Mouse (Mus musculus) lung, postnatal 14 days (tissue): ENCODE results near the gene Tmem72.

Experiments used
- DNase-seq: peaks from one replicate; pipeline ENCODE4 v3.0.0; 2021

Gene Tmem72

GRCm38 (mm10) chr6:116679563-116680288, 37.0 kb downstream of the Tmem72 start:
- DNase-seq = no peak

GRCm38 (mm10) chr6:116677321-116677720, 39.4 kb downstream of the Tmem72 start:
- DNase-seq = no peak

- peak; percentile 30 for DNase-seq
Observed at GRCm38 (mm10) chr6:116676355-116676913, 40.3 kb downstream of the Tmem72 start.

- DNase-seq = no peak
Observed at GRCm38 (mm10) chr6:116674283-116674886, 42.3 kb downstream of the Tmem72 start.

GRCm38 (mm10) chr6:116673471-116674282, 43.0 kb downstream of the Tmem72 start, which contains the start of gene Rassf4:
Rassf4 (minus strand) TSS chr6:116673952.
- peak; percentile 86 for DNase-seq

- no peak for DNase-seq
Observed at GRCm38 (mm10) chr6:116672349-116672748, 44.4 kb downstream of the Tmem72 start.

GRCm38 (mm10) chr6:116671768-116672167, 44.9 kb downstream of the Tmem72 start:
- no peak for DNase-seq

GRCm38 (mm10) chr6:116671031-116671430, 45.7 kb downstream of the Tmem72 start:
- peak; percentile 34 for DNase-seq

GRCm38 (mm10) chr6:116670144-116670543, 46.6 kb downstream of the Tmem72 start:
- no peak for DNase-seq

GRCm38 (mm10) chr6:116668682-116669470, 47.8 kb downstream of the Tmem72 start:
- peak; percentile 21 for DNase-seq

- DNase-seq = no peak
Observed at GRCm38 (mm10) chr6:116667382-116667781, 49.3 kb downstream of the Tmem72 start.

GRCm38 (mm10) chr6:116666892-116667291, 49.8 kb downstream of the Tmem72 start:
- no peak for DNase-seq

- no peak for DNase-seq
Observed at GRCm38 (mm10) chr6:116666085-116666750, 50.5 kb downstream of the Tmem72 start.

GRCm38 (mm10) chr6:116664830-116665229, 51.9 kb downstream of the Tmem72 start:
- DNase-seq = no peak

- peak; percentile 20 for DNase-seq
Observed at GRCm38 (mm10) chr6:116664031-116664430, 52.7 kb downstream of the Tmem72 start.

GRCm38 (mm10) chr6:116663364-116663763, 53.3 kb downstream of the Tmem72 start:
- DNase-seq = no peak

GRCm38 (mm10) chr6:116653684-116654454, 62.8 kb downstream of the Tmem72 start:
- peak; percentile 76 for DNase-seq

GRCm38 (mm10) chr6:116653191-116653590, 63.5 kb downstream of the Tmem72 start:
- DNase-seq = no peak

- peak; percentile 77 for DNase-seq
Observed at GRCm38 (mm10) chr6:116651437-116652118, 65.1 kb downstream of the Tmem72 start.

GRCm38 (mm10) chr6:116650406-116650805, 66.3 kb downstream of the Tmem72 start, which contains the start of gene Depp1:
Depp1 (plus strand) TSS chr6:116650609.
- peak; percentile 73 for DNase-seq
